Mouse (Mus musculus) bone marrow macrophage, adult 2 months (primary cell): ENCODE results near the gene Ensa.

Experiments used
- CTCF ChIP-seq: IDR thresholded peaks from 2 replicates; pipeline ENCODE4 v1.5.1; 2012; ENCODE audit warnings: low read depth, mild to moderate bottlenecking, low read length, moderate library complexity
- POLR2A ChIP-seq: IDR thresholded peaks from 2 replicates; pipeline ENCODE4 v1.6.1; 2012; ENCODE audit warnings: mild to moderate bottlenecking, low read depth, low read length, borderline replicate concordance

GRCm38 (mm10) chr3:95588604-95589086 lies 36.1 kb upstream of the Ensa start, which contains the start of gene Golph3l:
- TF ChIP-seq POLR2A, result no peak
- TF ChIP-seq CTCF, result no peak
